Mouse (Mus musculus): Measurements from ENCODE around the gene G0s2. TPM values are rescaled to one million over a fixed set of nuclear protein-coding genes. Genes with fewer than 3 reads are reported as not detected.
"Not testable (repeated sequence)": the region's sequence is repeated elsewhere in the genome, so short reads cannot be mapped to it uniquely, and the experiment has no call there.

Gene G0s2
- polyA plus RNA-seq, 1 experiment from 2014 or later = 17.1 TPM

- ATAC-seq (ENCODE audit: insufficient number of reproducible peaks, insufficient read depth, low FRiP score, low TSS enrichment) = no peak
- no peak overlapping the region for H3K9ac ChIP-seq
- WGBS = 70% methylated on average over 8 of the region's 8 CpGs
These were observed 9.8 kb downstream of the G0s2 start for GRCm38 (mm10) chr1:193263026-193263907.

GRCm38 (mm10) chr1:193261897-193262548, 11.0 kb downstream of the G0s2 start:
- WGBS = 66% methylated on average over 7 of the region's 7 CpGs
- ATAC-seq (ENCODE audit: insufficient number of reproducible peaks, insufficient read depth, low FRiP score, low TSS enrichment) = no peak
- H3K4me3 ChIP-seq = no peak overlapping the region
- H3K36me3 ChIP-seq = no peaks in the 10 kb centered on the region
- 0 out of 2 replicates have a peak overlapping the region, but pooled peaks have one; percentile 36 for H3K27ac ChIP-seq
- H3K27me3 ChIP-seq = no peaks in the 10 kb centered on the region
- no peaks in the 10 kb centered on the region for H3K9me3 ChIP-seq
- H3K9ac ChIP-seq = no peak overlapping the region
- H3K4me1 ChIP-seq = peaks cover 16% of the 10 kb centered on the region; the same call in 1 of the 2 replicates
- no peak overlapping the region for H3K4me2 ChIP-seq (replicated peaks)

More at GRCm38 (mm10) chr1:193263026-193263907, 9.8 kb downstream of the G0s2 start:
- Histone ChIP-seq H3K4me2 (replicated peaks) (no peak overlapping the region), H3K36me3 (no peaks in the 10 kb centered on the region), H3K4me1 (peaks cover 16% of the 10 kb centered on the region; the same call in 1 of the 2 replicates), H3K27ac (no peak overlapping the region), H3K27me3 (no peaks in the 10 kb centered on the region), H3K4me3 (no peak overlapping the region), H3K9me3 (no peaks in the 10 kb centered on the region)

GRCm38 (mm10) chr1:193259559-193259958, 13.5 kb downstream of the G0s2 start:
- no peak for ATAC-seq (ENCODE audit: insufficient number of reproducible peaks, insufficient read depth, low FRiP score, low TSS enrichment)
- no peak overlapping the region for H3K9ac ChIP-seq
- no peak overlapping the region for H3K27ac ChIP-seq
- WGBS = 88% methylated on average over 9 of the region's 9 CpGs
- H3K27me3 ChIP-seq = no peaks in the 10 kb centered on the region
- H3K4me2 ChIP-seq (replicated peaks) = no peak overlapping the region
- no peak overlapping the region for H3K4me3 ChIP-seq
- no peaks in the 10 kb centered on the region for H3K36me3 ChIP-seq
- H3K4me1 ChIP-seq = peaks cover 16% of the 10 kb centered on the region; the same call in 1 of the 2 replicates
- H3K9me3 ChIP-seq = no peaks in the 10 kb centered on the region

- ATAC-seq (ENCODE audit: insufficient number of reproducible peaks, insufficient read depth, low FRiP score, low TSS enrichment) = no peak
- H3K9ac ChIP-seq = no peak overlapping the region
- H3K4me3 ChIP-seq = no peak overlapping the region
- H3K4me1 ChIP-seq = no peaks in the 10 kb centered on the region
- no peak overlapping the region for H3K27ac ChIP-seq
- no peaks in the 10 kb centered on the region for H3K9me3 ChIP-seq
- no peak overlapping the region for H3K4me2 ChIP-seq (replicated peaks)
- 61% methylated on average over 5 of the region's 5 CpGs for WGBS
- no peaks in the 10 kb centered on the region for H3K36me3 ChIP-seq
- H3K27me3 ChIP-seq = no peaks in the 10 kb centered on the region
These were observed 16.4 kb downstream of the G0s2 start for GRCm38 (mm10) chr1:193256621-193257098.

- Histone ChIP-seq H3K4me1 (no peaks in the 10 kb centered on the region), H3K9ac (peak overlapping the region; percentile 24; the same call in 1 of the 2 replicates)
- ATAC-seq (ENCODE audit: insufficient number of reproducible peaks, insufficient read depth, low FRiP score, low TSS enrichment) = peak; percentile 47; the same call in 1 of the 2 replicates
These were observed 16.8 kb downstream of the G0s2 start for GRCm38 (mm10) chr1:193256289-193256577.

GRCm38 (mm10) chr1:193255488-193256288, 17.3 kb downstream of the G0s2 start:
- 26% methylated on average over 3 of the region's 3 CpGs for WGBS
- H3K27ac ChIP-seq = no peak overlapping the region
- H3K9ac ChIP-seq = peak overlapping the region; percentile 24; the same call in 1 of the 2 replicates
- H3K4me3 ChIP-seq = no peak overlapping the region
- no peaks in the 10 kb centered on the region for H3K27me3 ChIP-seq
- ATAC-seq (ENCODE audit: insufficient number of reproducible peaks, insufficient read depth, low FRiP score, low TSS enrichment) = peak; percentile 69; the same call in 1 of the 2 replicates
- H3K9me3 ChIP-seq = no peaks in the 10 kb centered on the region
- H3K36me3 ChIP-seq = no peaks in the 10 kb centered on the region
- H3K4me1 ChIP-seq = no peaks in the 10 kb centered on the region
- no peak overlapping the region for H3K4me2 ChIP-seq (replicated peaks)

More at GRCm38 (mm10) chr1:193256289-193256577, 16.8 kb downstream of the G0s2 start:
- no peaks in the 10 kb centered on the region for H3K27me3 ChIP-seq
- H3K4me3 ChIP-seq = no peak overlapping the region
- no peaks in the 10 kb centered on the region for H3K36me3 ChIP-seq
- no peak overlapping the region for H3K4me2 ChIP-seq (replicated peaks)
- no peaks in the 10 kb centered on the region for H3K9me3 ChIP-seq
- H3K27ac ChIP-seq = no peak overlapping the region

- no peaks in the 10 kb centered on the region for H3K9me3 ChIP-seq
- H3K4me2 ChIP-seq (replicated peaks) = no peak overlapping the region
- no peaks in the 10 kb centered on the region for H3K36me3 ChIP-seq
- no peak overlapping the region for H3K27ac ChIP-seq
- H3K9ac ChIP-seq = no peak overlapping the region
- H3K27me3 ChIP-seq = no peaks in the 10 kb centered on the region
- WGBS = 70% methylated on average over 8 of the region's 8 CpGs
- no peak for ATAC-seq (ENCODE audit: insufficient number of reproducible peaks, insufficient read depth, low FRiP score, low TSS enrichment)
- H3K4me1 ChIP-seq = no peaks in the 10 kb centered on the region
- H3K4me3 ChIP-seq = no peak overlapping the region
These were observed 18.0 kb downstream of the G0s2 start for GRCm38 (mm10) chr1:193255032-193255431.

GRCm38 (mm10) chr1:193253895-193254294, 19.1 kb downstream of the G0s2 start:
- not testable (repeated sequence) for H3K4me3 ChIP-seq; H3K9ac ChIP-seq; H3K36me3 ChIP-seq; H3K27me3 ChIP-seq; ATAC-seq (ENCODE audit: insufficient number of reproducible peaks, insufficient read depth, low FRiP score, low TSS enrichment); H3K9me3 ChIP-seq; H3K4me1 ChIP-seq; H3K27ac ChIP-seq; H3K4me2 ChIP-seq (replicated peaks)
- WGBS = 68% methylated on average over 3 of the region's 3 CpGs

- ATAC-seq (ENCODE audit: insufficient number of reproducible peaks, insufficient read depth, low FRiP score, low TSS enrichment) = no peak
These were observed 20.4 kb downstream of the G0s2 start for GRCm38 (mm10) chr1:193252616-193253015.

GRCm38 (mm10) chr1:193251386-193251785, 21.6 kb downstream of the G0s2 start:
- Histone ChIP-seq H3K9me3 (no peaks in the 10 kb centered on the region), H3K36me3 (no peaks in the 10 kb centered on the region), H3K4me3 (no peak overlapping the region), H3K27ac (no peak overlapping the region), H3K4me1 (no peaks in the 10 kb centered on the region), H3K9ac (no peak overlapping the region), H3K27me3 (no peaks in the 10 kb centered on the region), H3K4me2 (replicated peaks) (no peak overlapping the region)
- ATAC-seq (ENCODE audit: insufficient number of reproducible peaks, insufficient read depth, low FRiP score, low TSS enrichment) = no peak
- WGBS = 79% methylated on average over 7 of the region's 7 CpGs

More at GRCm38 (mm10) chr1:193252616-193253015, 20.4 kb downstream of the G0s2 start:
- Histone ChIP-seq H3K4me2 (replicated peaks) (no peak overlapping the region), H3K27ac (no peak overlapping the region), H3K9ac (no peak overlapping the region), H3K36me3 (no peaks in the 10 kb centered on the region), H3K4me1 (no peaks in the 10 kb centered on the region), H3K9me3 (no peaks in the 10 kb centered on the region), H3K27me3 (no peaks in the 10 kb centered on the region), H3K4me3 (no peak overlapping the region)
- WGBS = 61% methylated on average over 5 of the region's 5 CpGs

GRCm38 (mm10) chr1:193250026-193250425, 23.0 kb downstream of the G0s2 start:
- no peaks in the 10 kb centered on the region for H3K27me3 ChIP-seq
- 76% methylated on average over 2 of the region's 2 CpGs for WGBS
- no peak for ATAC-seq (ENCODE audit: insufficient number of reproducible peaks, insufficient read depth, low FRiP score, low TSS enrichment)
- H3K4me2 ChIP-seq (replicated peaks) = no peak overlapping the region
- H3K36me3 ChIP-seq = no peaks in the 10 kb centered on the region
- H3K4me3 ChIP-seq = no peak overlapping the region
- no peak overlapping the region for H3K27ac ChIP-seq
- no peaks in the 10 kb centered on the region for H3K9me3 ChIP-seq
- H3K4me1 ChIP-seq = no peaks in the 10 kb centered on the region
- no peak overlapping the region for H3K9ac ChIP-seq
